Mouse (Mus musculus) liver, embryonic 14.5 days (tissue): ENCODE measurements around the gene Wnt6.

Experiments
- CTCF ChIP-seq: IDR thresholded peaks from 2 replicates; pipeline ENCODE4 v1.5.1; 2016; ENCODE audit warnings: antibody characterized with exemption, low read depth, control low read depth
- EP300 ChIP-seq: IDR thresholded peaks from 2 replicates; pipeline ENCODE4 v1.6.1; 2016; ENCODE audit warnings: antibody characterized with exemption, low read depth

DNA sequence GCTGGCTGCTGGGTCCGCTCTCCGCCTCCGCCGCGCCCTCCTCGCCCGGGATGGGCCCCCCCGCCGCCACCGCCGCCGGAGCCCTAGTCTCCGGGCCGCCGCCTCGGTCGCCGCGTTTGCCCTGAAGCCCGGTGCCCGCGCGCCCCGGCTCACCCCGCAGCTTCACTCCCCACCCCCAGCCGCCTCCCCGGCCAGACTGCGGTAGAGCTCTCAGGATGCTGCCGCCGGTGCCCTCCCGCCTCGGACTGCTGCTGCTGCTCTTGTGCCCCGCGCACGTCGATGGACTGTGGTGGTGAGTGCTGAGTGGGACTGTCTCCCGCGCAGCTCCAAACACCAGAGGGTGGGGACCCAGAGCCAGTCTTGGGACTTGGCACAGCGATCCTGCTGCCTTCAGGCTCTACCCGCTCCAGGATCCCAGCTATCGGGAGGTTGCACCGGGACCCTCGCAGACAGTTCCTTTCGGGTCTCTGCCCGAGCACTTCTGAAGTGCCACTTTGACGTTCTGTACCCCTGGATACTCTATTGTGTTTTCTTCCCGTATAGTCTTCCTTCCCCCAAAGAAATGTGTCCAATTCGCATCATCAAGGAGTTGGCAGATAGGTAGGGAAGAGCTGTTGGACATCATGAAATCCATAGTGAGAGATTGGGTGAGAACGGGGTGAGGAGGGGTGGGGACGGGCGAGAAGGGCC, 384 bp downstream of the Wnt6 start:
- TF ChIP-seq CTCF (no peak), EP300 (no peak)
